Mouse (Mus musculus) cerebellum, adult 2 months (tissue): ENCODE data around the gene Emilin2.

ENCODE experiments used
- CTCF ChIP-seq: fragments of 200-500 bp; IDR thresholded peaks from 2 replicates; pipeline ENCODE4 v1.5.1; 2011; ENCODE audit warnings: low read depth, mild to moderate bottlenecking, control low read depth, low read length, moderate library complexity, borderline replicate concordance; ENCODE audit not compliant: insufficient read depth
- POLR2A ChIP-seq: fragments of 200-500 bp; IDR thresholded peaks from 2 replicates; pipeline ENCODE4 v1.6.1; 2011; ENCODE audit warnings: low read length, control low read depth, borderline replicate concordance; ENCODE audit not compliant: insufficient read depth

DNA sequence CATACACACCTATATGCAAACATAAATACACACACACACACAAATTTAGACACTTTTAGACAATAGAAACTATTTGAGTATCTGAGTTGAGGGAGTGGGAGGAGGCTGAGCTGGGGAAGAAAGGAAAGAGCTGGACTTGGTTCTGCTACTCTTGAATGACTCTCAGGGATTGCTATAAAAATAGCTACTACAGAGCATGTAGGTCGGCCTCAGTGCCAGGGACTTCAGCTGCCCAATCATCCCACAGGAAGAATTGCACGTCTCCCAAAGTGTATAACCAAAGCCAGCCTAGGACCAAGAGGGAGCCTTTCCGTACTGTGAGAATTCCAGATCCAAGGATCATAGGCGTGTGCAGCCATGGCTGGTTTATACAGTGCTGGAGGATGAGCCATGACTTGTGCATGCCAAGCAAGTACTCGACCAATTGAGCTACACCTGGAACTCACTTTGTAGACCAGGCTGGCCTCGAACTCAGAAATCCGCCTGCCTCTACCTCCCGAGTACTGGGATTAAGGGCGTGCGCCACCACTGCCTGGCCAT lies 4.5 kb downstream of the Emilin2 start:
- TF ChIP-seq CTCF (no peak), POLR2A (no peak)
